Mouse (Mus musculus): ENCODE data around the gene Caap1. TPM values are rescaled to one million over a fixed set of nuclear protein-coding genes. Genes with fewer than 3 reads are reported as not detected.

The Caap1 gene
- polyA plus RNA-seq, 1 experiment from 2014 or later, result 37.7 TPM

GRCm38 (mm10) chr4:94459424-94459823 lies 97.2 kb downstream of the Caap1 start:
- Histone ChIP-seq H3K4me1 (no peaks in the 10 kb centered on the region), H3K27me3 (no peaks in the 10 kb centered on the region), H3K9ac (replicated peaks) (no peak overlapping the region), H3K27ac (replicated peaks) (no peak overlapping the region), H3K4me3 (no peak overlapping the region), H3K36me3 (peaks cover 23% of the 10 kb centered on the region; the same call in 1 of the 2 replicates), H3K9me3 (no peaks in the 10 kb centered on the region), H3K4me2 (replicated peaks) (no peak overlapping the region)
- ATAC-seq (ENCODE audit: low FRiP score, low read depth), result no peak
- 91% methylated on average over 2 of the region's 2 CpGs for WGBS

GRCm38 (mm10) chr4:94454857-94455256 lies 101.7 kb downstream of the Caap1 start:
- Histone ChIP-seq H3K27me3 (no peaks in the 10 kb centered on the region), H3K4me1 (no peaks in the 10 kb centered on the region), H3K4me3 (no peak overlapping the region), H3K4me2 (replicated peaks) (no peak overlapping the region), H3K36me3 (0 out of 2 replicates have a peak, but pooled peaks cover 8% of the 10 kb centered on the region), H3K9ac (replicated peaks) (no peak overlapping the region), H3K9me3 (no peaks in the 10 kb centered on the region), H3K27ac (replicated peaks) (no peak overlapping the region)
- 91% methylated on average over 1 of the region's 1 CpGs for WGBS
- no peak for ATAC-seq (ENCODE audit: low FRiP score, low read depth)

Other genes with a start within 250 kb of the Caap1 start
- 0.88 TPM in 1 of 2 replicates, not detected in the other for gene Gm10306, start 250 bp downstream of the Caap1 start, polyA plus RNA-seq (2016; fragmentation: Nextera tagmentation; extraction: Ambion mirVana)
- gene Plaa, start 46.4 kb upstream of the Caap1 start, polyA plus RNA-seq (2016; fragmentation: Nextera tagmentation; extraction: Ambion mirVana), result 95.1 and 101 TPM in 2 replicates
- 57.4 and 66.5 TPM in 2 replicates for gene Ift74, start 57.7 kb upstream of the Caap1 start, polyA plus RNA-seq (2016; fragmentation: Nextera tagmentation; extraction: Ambion mirVana)
- 0.89 and 1.1 TPM in 2 replicates for gene Lrrc19, start 93.3 kb upstream of the Caap1 start, polyA plus RNA-seq (2016; fragmentation: Nextera tagmentation; extraction: Ambion mirVana)
- gene Tek, start 182.5 kb upstream of the Caap1 start, polyA plus RNA-seq (2016; fragmentation: Nextera tagmentation; extraction: Ambion mirVana), result 8.6 and 10.1 TPM in 2 replicates

Data from midbrain, embryonic 12.5 days (tissue).